Mouse (Mus musculus) midbrain, embryonic 14.5 days (tissue): Measurements from ENCODE around the gene Calm3. TPM values are rescaled to one million over a fixed set of nuclear protein-coding genes. Genes with fewer than 3 reads are reported as not detected.

ENCODE experiments used
- ATAC-seq: fragments of 200-750 bp; cut with Nextera tagmentation; 2 replicates; pipeline ENCODE4 v1.8.0; 2017; ENCODE audit warnings: moderate number of reproducible peaks, moderate library complexity; ENCODE audit not compliant: low FRiP score, low TSS enrichment
- DNase-seq: peaks from one replicate; pipeline ENCODE4 v3.0.0-alpha.2; 2015
- H3K27ac ChIP-seq: fragments of 300-500 bp; sonication (generic); replicated peaks from 2 replicates; pipeline ENCODE4 v1.5.1; 2014; ENCODE audit warnings: mild to moderate bottlenecking, low read depth, low read length, moderate library complexity
- H3K27me3 ChIP-seq: fragments of 300-500 bp; sonication (generic); 2 replicates; pipeline ENCODE4 v1.6.1; 2014; ENCODE audit warnings: low read length, control low read depth, mixed read lengths; ENCODE audit not compliant: control insufficient read depth, insufficient read depth
- H3K36me3 ChIP-seq: fragments of 300-500 bp; sonication (generic); 2 replicates; pipeline ENCODE4 v1.6.1; 2014; ENCODE audit warnings: low read length, control low read depth; ENCODE audit not compliant: control insufficient read depth, insufficient read depth
- H3K4me1 ChIP-seq: fragments of 300-500 bp; sonication (generic); 2 replicates; pipeline ENCODE4 v1.6.1; 2014; ENCODE audit warnings: mild to moderate bottlenecking, antibody characterized with exemption, low read length, control low read depth; ENCODE audit not compliant: control insufficient read depth, insufficient read depth
- H3K4me2 ChIP-seq: fragments of 300-500 bp; sonication (generic); 2 replicates; pipeline ENCODE4 v1.6.1; 2014; ENCODE audit warnings: mild to moderate bottlenecking, low read length, moderate library complexity
- H3K4me3 ChIP-seq: fragments of 300-500 bp; sonication (generic); replicated peaks from 2 replicates; pipeline ENCODE4 v1.5.1; 2014; ENCODE audit warnings: low read depth, low read length
- H3K9ac ChIP-seq: fragments of 300-500 bp; sonication (generic); replicated peaks from 2 replicates; pipeline ENCODE4 v1.6.1; 2014; ENCODE audit warnings: mild to moderate bottlenecking, low read length, moderate library complexity
- H3K9me3 ChIP-seq: fragments of 300-500 bp; sonication (generic); 2 replicates; pipeline ENCODE4 v1.6.1; 2016; ENCODE audit warnings: low read length, control low read depth, mixed read lengths; ENCODE audit not compliant: control insufficient read depth
- WGBS: fragments of 180-500 bp; shearing (Covaris S2); extraction: QIAGEN DNeasy Blood & Tissue Kit; methylation state at CpG from one replicate; pipeline ENCODE4 v1.1.7; 2014; 5-methylcytosine and 5-hydroxymethylcytosine counted together
- polyA plus RNA-seq: library from polyadenylated mRNA; unstranded; fragments of >200 nt; fragmentation: Nextera tagmentation; extraction: Ambion mirVana; gene quantifications from 2 replicates; pipeline ENCODE4 v1.2.1, GENCODE M21; 2014

The Calm3 gene
- polyA plus RNA-seq, 1 experiment from 2014 or later, result 494 TPM

- Histone ChIP-seq H3K9me3 (no peaks in the 10 kb centered on the region), H3K36me3 (peaks cover 11% of the 10 kb centered on the region), H3K4me2 (no peak overlapping the region), H3K4me1 (peaks cover 37% of the 10 kb centered on the region), H3K9ac (no peak overlapping the region), H3K27ac (peak overlapping the region; percentile 75; the same call in 1 of the 2 replicates), H3K27me3 (no peaks in the 10 kb centered on the region), H3K4me3 (no peak overlapping the region)
- 30% methylated on average over 18 of the region's 18 CpGs for WGBS
- DNase-seq (peak; percentile 90), ATAC-seq (peak; percentile 57; the same call in 1 of the 2 replicates)
Observed at GRCm38 (mm10) chr7:16950861-16951635, 27.1 kb upstream of the Calm3 start.

DNA sequence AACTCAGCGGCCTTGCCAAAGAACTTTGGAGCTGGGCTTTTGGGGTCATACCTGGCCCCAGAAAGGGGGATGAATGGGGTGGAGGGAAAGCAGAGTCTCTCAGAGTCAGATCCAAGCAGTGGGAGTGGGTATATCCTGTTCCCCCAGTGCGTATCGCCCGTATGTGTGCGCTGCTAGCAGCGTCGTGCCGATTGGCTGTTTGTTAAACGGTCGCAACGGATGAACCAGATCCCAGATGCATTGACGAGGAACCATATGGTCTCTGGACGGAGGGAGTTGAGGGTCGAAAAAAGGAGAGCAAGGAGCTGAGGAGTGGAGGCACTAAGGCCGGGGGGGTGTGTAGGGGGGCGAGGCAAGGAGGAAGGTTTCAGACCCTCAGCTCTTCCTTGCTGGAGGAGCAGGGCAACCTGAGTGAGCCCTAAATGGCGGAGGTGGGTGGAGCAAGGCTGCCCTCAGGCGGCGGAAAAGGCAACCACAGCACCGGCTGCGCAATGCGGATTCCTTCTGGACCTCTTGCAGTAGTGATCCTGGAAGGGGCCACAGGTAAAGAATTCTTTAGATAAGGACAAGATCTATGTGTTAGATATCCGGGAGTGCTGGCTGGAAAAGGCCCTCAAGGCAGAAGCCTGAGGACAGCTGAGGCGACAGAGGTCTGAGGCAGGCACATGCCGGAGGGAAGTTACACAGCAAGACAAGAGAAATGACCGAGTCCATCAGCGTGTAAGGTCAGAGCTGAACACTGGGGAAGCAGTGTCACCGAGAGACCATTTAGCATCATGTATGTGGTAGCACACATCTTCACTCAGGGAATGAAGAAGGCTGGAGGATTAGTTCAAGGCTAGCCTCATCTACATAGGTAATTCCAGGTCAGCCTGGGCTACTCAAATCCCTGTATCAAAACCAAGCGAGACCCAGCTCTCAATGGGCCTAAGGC is 26.3 kb upstream of the Calm3 start:
- Histone ChIP-seq H3K36me3 (peaks cover 11% of the 10 kb centered on the region), H3K9me3 (no peaks in the 10 kb centered on the region), H3K27ac (peak overlapping the region; percentile 75), H3K9ac (peak overlapping the region; percentile 42; the same call in 1 of the 2 replicates), H3K27me3 (no peaks in the 10 kb centered on the region), H3K4me1 (peaks cover 46% of the 10 kb centered on the region), H3K4me2 (peak overlapping the region; percentile 96), H3K4me3 (peak overlapping the region; percentile 80)
- peak; percentile 91 for DNase-seq
- 11% methylated on average over 29 of the region's 29 CpGs for WGBS
- ATAC-seq, result peak; percentile 65

DNA sequence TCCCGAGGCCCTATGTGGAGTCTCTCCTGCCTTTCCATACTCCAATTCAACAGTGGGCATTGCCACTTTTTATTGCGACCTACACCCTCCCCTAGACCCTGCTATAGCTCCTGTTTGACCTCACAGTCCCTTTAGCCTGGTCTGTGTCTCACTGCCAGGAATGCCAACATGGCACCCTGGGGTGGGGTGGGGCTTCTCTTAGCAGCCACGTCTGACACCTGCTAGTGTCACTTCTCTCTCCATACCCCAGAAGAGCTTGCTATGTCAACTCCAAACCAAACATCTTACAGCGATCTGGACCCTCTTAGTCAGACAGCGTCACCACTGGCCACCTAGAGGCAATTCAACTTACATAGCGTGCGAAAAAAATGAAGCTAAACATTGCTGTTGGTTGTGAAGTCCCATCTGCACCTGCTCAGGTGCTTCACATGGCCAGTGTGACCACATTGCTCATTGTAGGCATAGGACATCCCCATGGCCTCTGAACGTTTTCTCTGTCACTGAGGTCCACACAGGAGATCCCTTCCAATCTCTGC is 25.1 kb upstream of the Calm3 start:
- Histone ChIP-seq H3K4me2 (peak overlapping the region; percentile 96), H3K27ac (peak overlapping the region; percentile 97), H3K36me3 (peaks cover 11% of the 10 kb centered on the region), H3K4me1 (peaks cover 49% of the 10 kb centered on the region), H3K9me3 (no peaks in the 10 kb centered on the region), H3K4me3 (peak overlapping the region; percentile 80), H3K27me3 (no peaks in the 10 kb centered on the region), H3K9ac (peak overlapping the region; percentile 94)
- DNase-seq, result peak; percentile 34
- ATAC-seq, result no peak
- 51% methylated on average over 8 of the region's 8 CpGs for WGBS

GRCm38 (mm10) chr7:16947959-16948361 is 24.0 kb upstream of the Calm3 start:
- Histone ChIP-seq H3K27ac (peak overlapping the region; percentile 97), H3K36me3 (peaks cover 11% of the 10 kb centered on the region), H3K9me3 (no peaks in the 10 kb centered on the region), H3K4me1 (peaks cover 60% of the 10 kb centered on the region), H3K4me3 (peak overlapping the region; percentile 80), H3K4me2 (peak overlapping the region; percentile 96), H3K9ac (peak overlapping the region; percentile 94), H3K27me3 (no peaks in the 10 kb centered on the region)
- WGBS, result 6% methylated on average over 4 of the region's 4 CpGs
- ATAC-seq, result no peak
- DNase-seq, result peak; percentile 71

- H3K4me1 ChIP-seq, result peaks cover 65% of the 10 kb centered on the region
- H3K4me3 ChIP-seq, result peak overlapping the region; percentile 80
- H3K27ac ChIP-seq, result peak overlapping the region; percentile 97
- ATAC-seq (no peak), DNase-seq (peak; percentile 46)
- H3K27me3 ChIP-seq, result no peaks in the 10 kb centered on the region
- WGBS, result 13% methylated on average over 22 of the region's 22 CpGs
- peak overlapping the region; percentile 96 for H3K4me2 ChIP-seq
- no peaks in the 10 kb centered on the region for H3K9me3 ChIP-seq
- H3K36me3 ChIP-seq, result peaks cover 11% of the 10 kb centered on the region
- peak overlapping the region; percentile 94 for H3K9ac ChIP-seq
Observed at GRCm38 (mm10) chr7:16947349-16947895, 23.5 kb upstream of the Calm3 start.

- 1% methylated on average over 53 of the region's 53 CpGs for WGBS
- DNase-seq (peak; percentile 64), ATAC-seq (no peak)
- Histone ChIP-seq H3K4me1 (peaks cover 70% of the 10 kb centered on the region), H3K4me2 (peak overlapping the region; percentile 96), H3K27ac (peak overlapping the region; percentile 97), H3K36me3 (peaks cover 11% of the 10 kb centered on the region), H3K9me3 (no peaks in the 10 kb centered on the region), H3K4me3 (peak overlapping the region; percentile 80), H3K9ac (peak overlapping the region; percentile 94), H3K27me3 (no peaks in the 10 kb centered on the region)
Observed at GRCm38 (mm10) chr7:16946441-16947348, 22.8 kb upstream of the Calm3 start.

DNA sequence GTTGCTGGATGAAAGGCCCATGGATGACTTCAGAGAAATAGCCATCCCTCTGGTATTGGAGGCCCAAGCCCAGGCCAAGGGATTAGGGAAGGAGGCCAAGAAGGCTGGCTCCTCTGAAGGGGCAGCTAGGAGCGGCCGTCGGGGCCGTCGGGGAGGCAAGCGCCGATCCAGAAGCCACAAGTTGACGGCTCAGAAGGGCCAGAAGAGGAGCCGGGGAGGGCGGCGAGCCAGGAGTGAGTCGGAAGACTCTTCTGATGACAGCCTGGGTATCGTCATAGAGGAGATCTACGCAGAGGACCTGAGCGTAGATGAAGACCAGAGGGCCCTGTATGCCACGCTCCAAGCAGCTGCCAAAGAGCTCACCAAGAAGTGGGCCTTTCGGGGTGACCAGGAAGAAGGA is 21.5 kb upstream of the Calm3 start:
- H3K9me3 ChIP-seq, result no peaks in the 10 kb centered on the region

More for the DNA sequence above, 21.5 kb upstream of the Calm3 start:
- Histone ChIP-seq H3K27me3 (no peaks in the 10 kb centered on the region), H3K4me2 (peak overlapping the region; percentile 96), H3K36me3 (peaks cover 11% of the 10 kb centered on the region), H3K4me3 (peak overlapping the region; percentile 80), H3K27ac (peak overlapping the region; percentile 97), H3K9ac (peak overlapping the region; percentile 94), H3K4me1 (peaks cover 79% of the 10 kb centered on the region)
- no peak for ATAC-seq
- WGBS, result 10% methylated on average over 17 of the region's 17 CpGs
- peak; percentile 53 for DNase-seq
